Mouse (Mus musculus) Patski (cell line): Measurements from ENCODE around the gene Kcng4. TPM values are rescaled to one million over a fixed set of nuclear protein-coding genes. Genes with fewer than 3 reads are reported as not detected.

Experiments
- ATAC-seq: fragments of 100-300 bp; one replicate; pipeline ENCODE4 v1.8.0; 2021
- CTCF ChIA-PET: fragments of 350-600 bp; sonication (Branson Sonifier 250); formaldehyde crosslinking; loops from one replicate; lab custom pipeline; 2022; ENCODE audit warnings: inconsistent platforms; lab: Charles Lee
- POLR2A ChIA-PET: fragments of 350-600 bp; sonication (Branson Sonifier 250); formaldehyde crosslinking; loops from one replicate; lab custom pipeline; 2022; ENCODE audit warnings: antibody characterized with exemption, inconsistent platforms; lab: Charles Lee
- DNase-seq: peaks from one replicate; pipeline ENCODE4 v3.0.0-alpha.2; 2011; ENCODE audit warnings: low read depth, low spot score
- H3K27me3 ChIP-seq: fragments of 371-371 bp; one replicate; pipeline ENCODE4 v1.5.1; 2021
- CTCF ChIP-seq: fragments of 100-300 bp; IDR thresholded peaks from one replicate; pipeline ENCODE4 v1.5.1; 2021
- in situ Hi-C: fragments of 300-500 bp; cut with MboI; formaldehyde crosslinking; loops from 3 replicates; pipeline ENCODE4 v1.11.1; 2018; ENCODE audit warnings: low pct_unique_long_range_greater_than_20kb, mixed read lengths
- polyA plus RNA-seq: library from polyadenylated mRNA; unstranded; gene quantifications from one replicate; pipeline ENCODE4 v1.2.3, GENCODE M21; 2021

The Kcng4 gene
- polyA plus RNA-seq, 1 experiment from 2014 or later, result 0.06 TPM

DNA sequence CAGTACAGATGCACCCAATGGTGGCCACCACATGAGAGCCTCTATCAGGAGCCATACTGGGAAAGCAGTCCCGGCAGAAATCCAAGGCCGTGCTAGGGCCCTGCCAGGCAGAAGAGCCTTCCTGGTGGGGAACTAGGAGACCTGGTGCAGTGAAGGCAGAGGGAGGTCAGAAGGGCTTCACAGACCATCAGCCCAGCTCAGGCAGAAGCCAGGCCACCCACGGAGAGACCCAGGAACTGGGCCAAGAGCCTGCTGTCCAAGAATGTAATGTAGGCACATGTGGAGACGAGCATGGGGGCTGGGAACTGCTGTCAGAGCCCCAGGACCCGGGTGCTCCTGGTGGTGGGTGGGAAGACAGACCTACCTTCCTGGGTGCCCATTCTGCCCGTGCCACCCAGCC is 29.8 kb upstream of the Kcng4 start:
- in situ Hi-C loops, result no loop called here
- H3K27me3 ChIP-seq, result peaks cover 52% of the 10 kb centered on the region
- TF ChIP-seq CTCF, result no peak
- CTCF ChIA-PET, result interaction anchor here (1.8 kb wide), 1 partner anchor 11 kb away, joined by 5 read pairs; no protein-coding TSS in a partner anchor
- DNase-seq (no peak), ATAC-seq (peak; percentile 58)
- POLR2A ChIA-PET, result no interaction called here

- in situ Hi-C loops, result no loop called here
- CTCF ChIA-PET, result no interaction called here
- no peak for TF ChIP-seq CTCF
- H3K27me3 ChIP-seq, result peaks cover 52% of the 10 kb centered on the region
- DNase-seq (no peak), ATAC-seq (no peak)
- POLR2A ChIA-PET, result no interaction called here
Measured at GRCm38 (mm10) chr8:119663440-119663839, 28.0 kb upstream of the Kcng4 start.

GRCm38 (mm10) chr8:119661892-119662291 is 26.4 kb upstream of the Kcng4 start:
- no peak for TF ChIP-seq CTCF
- in situ Hi-C loops, result no loop called here
- CTCF ChIA-PET, result interaction anchor here (0.9 kb wide), 1 partner anchor 15 kb away, joined by 3 read pairs; no protein-coding TSS in a partner anchor
- no peak for ATAC-seq
- no peak for DNase-seq
- POLR2A ChIA-PET, result no interaction called here
- peaks cover 42% of the 10 kb centered on the region for H3K27me3 ChIP-seq

GRCm38 (mm10) chr8:119661081-119661480 is 25.6 kb upstream of the Kcng4 start:
- no peak for ATAC-seq
- peaks cover 37% of the 10 kb centered on the region for H3K27me3 ChIP-seq
- DNase-seq, result no peak
- in situ Hi-C loops, result no loop called here
- no peak for TF ChIP-seq CTCF
- ChIA-PET CTCF (no interaction called here), POLR2A (no interaction called here)

- no peak for DNase-seq
- POLR2A ChIA-PET, result interaction anchor here (0.7 kb wide), 1 partner anchor 151 kb away, joined by 3 read pairs; no protein-coding TSS in a partner anchor
- peaks cover 23% of the 10 kb centered on the region for H3K27me3 ChIP-seq
- no peak for ATAC-seq
- CTCF ChIA-PET, result interaction anchor here (0.9 to 2.8 kb wide), 6 partner anchors 9 to 123 kb away, joined by 3 to 13 read pairs (median 4); partner anchors contain the start of gene Tldc1
- in situ Hi-C loops, result no loop called here
- TF ChIP-seq CTCF, result peak; percentile 59
Measured at GRCm38 (mm10) chr8:119656709-119657464, 21.4 kb upstream of the Kcng4 start.

DNA sequence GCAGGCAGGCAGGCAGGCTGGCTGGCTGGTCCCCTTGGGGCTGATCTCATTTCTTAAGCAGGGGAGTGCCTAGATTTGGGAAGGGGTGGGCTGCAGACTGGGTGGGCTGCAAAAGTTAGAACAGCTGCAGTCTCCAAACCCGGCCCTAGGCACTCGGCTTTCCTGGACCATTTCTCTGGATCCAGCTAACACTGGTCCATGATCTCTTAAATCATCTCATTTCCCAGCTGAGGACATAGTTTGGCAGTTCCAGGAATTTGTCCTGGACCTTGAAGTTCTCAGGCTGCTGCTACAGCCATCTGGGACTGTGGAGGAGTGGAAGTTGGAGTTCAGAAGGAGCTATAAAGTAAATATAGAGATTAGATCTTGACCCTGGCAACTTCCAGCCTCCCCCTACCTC is 15.8 kb upstream of the Kcng4 start:
- POLR2A ChIA-PET, result no interaction called here
- in situ Hi-C loops, result no loop called here
- DNase-seq (no peak), ATAC-seq (no peak)
- H3K27me3 ChIP-seq, result peaks cover 26% of the 10 kb centered on the region
- TF ChIP-seq CTCF, result no peak
- CTCF ChIA-PET, result no interaction called here

DNA sequence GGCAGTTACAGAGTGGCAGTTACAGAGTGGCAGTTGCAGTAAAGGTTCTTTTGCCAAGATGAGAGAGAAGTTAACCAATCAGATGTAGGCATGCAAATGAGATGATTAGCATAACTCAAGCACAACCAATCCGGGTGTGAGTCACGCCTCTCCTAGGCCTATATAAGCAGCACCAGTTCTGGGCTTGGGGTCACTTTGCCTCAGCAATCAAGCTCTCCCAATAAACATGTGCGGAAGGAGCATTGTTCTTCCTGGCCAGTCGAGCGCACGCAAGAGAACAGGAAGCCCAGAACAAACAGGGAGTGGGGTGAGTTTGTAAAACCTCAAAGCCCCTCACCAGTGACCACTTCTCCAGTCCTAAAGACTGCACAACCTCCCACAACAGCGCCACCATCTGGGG is 11.4 kb upstream of the Kcng4 start:
- POLR2A ChIA-PET, result no interaction called here
- no peak for TF ChIP-seq CTCF
- no peak for DNase-seq
- CTCF ChIA-PET, result interaction anchor here (1.9 kb wide), 1 partner anchor 9 kb away, joined by 4 read pairs; no protein-coding TSS in a partner anchor
- H3K27me3 ChIP-seq, result peaks cover 33% of the 10 kb centered on the region
- in situ Hi-C loops, result no loop called here
- no peak for ATAC-seq

DNA sequence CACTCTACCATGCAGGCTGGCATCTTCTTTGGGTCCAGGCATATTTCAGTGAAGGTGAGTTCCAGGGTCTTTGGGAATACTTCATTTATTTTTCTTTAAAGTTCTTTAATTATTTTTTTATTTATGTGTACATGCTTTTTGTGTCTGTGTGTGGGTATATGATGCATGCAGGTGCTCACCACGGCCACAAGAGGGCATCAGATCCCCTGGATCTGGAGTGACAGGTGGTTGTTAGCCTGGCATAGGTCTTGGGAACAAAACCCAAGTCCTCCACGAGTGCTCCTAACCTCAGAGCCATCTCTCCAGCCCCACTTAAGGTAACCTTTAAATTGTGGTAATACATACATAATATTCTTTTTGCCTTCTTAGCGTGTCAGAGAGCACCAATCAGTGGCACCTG is 10.7 kb upstream of the Kcng4 start:
- CTCF ChIA-PET, result no interaction called here
- POLR2A ChIA-PET, result no interaction called here
- H3K27me3 ChIP-seq, result peaks cover 35% of the 10 kb centered on the region
- no peak for TF ChIP-seq CTCF
- in situ Hi-C loops, result no loop called here
- no peak for DNase-seq
- no peak for ATAC-seq

DNA sequence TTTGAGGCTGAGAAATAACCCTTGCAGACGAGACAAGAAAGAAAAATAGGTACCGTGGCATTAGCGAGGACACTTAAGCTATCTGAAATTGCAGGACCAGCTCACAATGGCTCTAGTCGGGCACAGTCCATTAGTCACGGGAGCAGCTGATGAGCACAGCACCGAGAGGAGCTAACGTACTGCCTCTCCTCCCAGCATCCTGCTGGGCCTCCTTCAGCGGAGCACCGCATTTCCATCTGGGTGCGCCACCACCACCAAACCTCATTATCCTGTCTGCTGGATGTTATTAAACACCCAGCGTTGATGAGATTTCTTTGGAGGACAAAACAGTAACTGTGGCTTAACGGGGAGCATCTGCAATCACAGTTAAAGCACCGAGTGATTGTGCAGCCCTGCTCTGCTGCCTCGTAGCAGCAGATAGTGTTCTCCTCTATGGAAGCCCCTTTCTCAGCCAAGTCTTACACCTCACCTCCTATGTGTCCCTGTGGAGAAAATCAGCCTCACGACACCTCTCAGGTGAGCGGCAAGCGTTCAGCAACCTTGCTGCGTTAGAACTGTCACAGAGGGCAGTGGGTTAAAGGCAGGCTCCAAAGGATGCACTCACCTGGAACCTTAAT is 9.6 kb upstream of the Kcng4 start:
- peaks cover 37% of the 10 kb centered on the region for H3K27me3 ChIP-seq
- ChIA-PET POLR2A (no interaction called here), CTCF (interaction anchor here (1.7 kb wide), 1 partner anchor 39 kb away, joined by 5 read pairs; the partner anchor contains the start of gene Taf1c)
- DNase-seq (no peak), ATAC-seq (no peak)
- no peak for TF ChIP-seq CTCF
- in situ Hi-C loops, result no loop called here

- H3K27me3 ChIP-seq, result peaks cover 37% of the 10 kb centered on the region
- ChIA-PET POLR2A (no interaction called here), CTCF (interaction anchor here (1.7 kb wide), 1 partner anchor 39 kb away, joined by 5 read pairs; the partner anchor contains the start of gene Taf1c)
- ATAC-seq (no peak), DNase-seq (no peak)
- TF ChIP-seq CTCF, result no peak
- in situ Hi-C loops, result no loop called here
Measured at GRCm38 (mm10) chr8:119644429-119644960, 9.0 kb upstream of the Kcng4 start.

- peaks cover 37% of the 10 kb centered on the region for H3K27me3 ChIP-seq
- DNase-seq (no peak), ATAC-seq (no peak)
- in situ Hi-C loops, result no loop called here
- no peak for TF ChIP-seq CTCF
- POLR2A ChIA-PET, result no interaction called here
- CTCF ChIA-PET, result no interaction called here
Measured at GRCm38 (mm10) chr8:119642960-119643359, 7.5 kb upstream of the Kcng4 start.
